Mouse (Mus musculus) midbrain, embryonic 13.5 days (tissue): Measurements from ENCODE around the gene Fbln2. TPM values are rescaled to one million over a fixed set of nuclear protein-coding genes. Genes with fewer than 3 reads are reported as not detected.
A peak's percentile ranks its signal among the peaks of the same experiment; 100 is the strongest.

Experiments used
- ATAC-seq: fragments of 200-750 bp; cut with Nextera tagmentation; 2 replicates; pipeline ENCODE4 v1.8.0; 2017; ENCODE audit warnings: mild to moderate bottlenecking, moderate TSS enrichment, moderate library complexity
- H3K27ac ChIP-seq: fragments of 300-500 bp; sonication (generic); 2 replicates; pipeline ENCODE4 v1.5.1; 2015; ENCODE audit warnings: inconsistent platforms, mild to moderate bottlenecking, moderate library complexity
- H3K27me3 ChIP-seq: fragments of 300-500 bp; sonication (generic); 2 replicates; pipeline ENCODE4 v1.6.1; 2015; ENCODE audit warnings: mild to moderate bottlenecking, inconsistent platforms
- H3K36me3 ChIP-seq: fragments of 300-500 bp; sonication (generic); 2 replicates; pipeline ENCODE4 v1.6.1; 2015; ENCODE audit warnings: mild to moderate bottlenecking, inconsistent platforms
- H3K4me1 ChIP-seq: fragments of 300-500 bp; sonication (generic); replicated peaks from 2 replicates; pipeline ENCODE4 v1.6.1; 2015; ENCODE audit warnings: inconsistent platforms
- H3K4me2 ChIP-seq: fragments of 300-500 bp; sonication (generic); replicated peaks from 2 replicates; pipeline ENCODE4 v1.6.1; 2015; ENCODE audit warnings: moderate library complexity, mild to moderate bottlenecking, inconsistent platforms
- H3K4me3 ChIP-seq: fragments of 300-500 bp; sonication (generic); replicated peaks from 2 replicates; pipeline ENCODE4 v1.5.1; 2015; ENCODE audit warnings: mild to moderate bottlenecking, inconsistent platforms
- H3K9ac ChIP-seq: fragments of 300-500 bp; sonication (generic); replicated peaks from 2 replicates; pipeline ENCODE4 v1.6.1; 2015; ENCODE audit warnings: mild to moderate bottlenecking, inconsistent platforms
- H3K9me3 ChIP-seq: fragments of 300-500 bp; sonication (generic); 2 replicates; pipeline ENCODE4 v1.6.1; 2016; ENCODE audit warnings: mild to moderate bottlenecking, inconsistent platforms
- WGBS: fragments of 180-500 bp; shearing (Covaris S2); methylation state at CpG from one replicate; pipeline ENCODE4 v1.1.7; 2015; 5-methylcytosine and 5-hydroxymethylcytosine counted together
- polyA plus RNA-seq: library from polyadenylated mRNA; unstranded; fragments of >200 nt; fragmentation: Nextera tagmentation; extraction: Ambion mirVana; gene quantifications from 2 replicates; pipeline ENCODE4 v1.2.1, GENCODE M21; 2015

The Fbln2 gene
- polyA plus RNA-seq, 1 experiment from 2014 or later: 11.1 TPM

DNA sequence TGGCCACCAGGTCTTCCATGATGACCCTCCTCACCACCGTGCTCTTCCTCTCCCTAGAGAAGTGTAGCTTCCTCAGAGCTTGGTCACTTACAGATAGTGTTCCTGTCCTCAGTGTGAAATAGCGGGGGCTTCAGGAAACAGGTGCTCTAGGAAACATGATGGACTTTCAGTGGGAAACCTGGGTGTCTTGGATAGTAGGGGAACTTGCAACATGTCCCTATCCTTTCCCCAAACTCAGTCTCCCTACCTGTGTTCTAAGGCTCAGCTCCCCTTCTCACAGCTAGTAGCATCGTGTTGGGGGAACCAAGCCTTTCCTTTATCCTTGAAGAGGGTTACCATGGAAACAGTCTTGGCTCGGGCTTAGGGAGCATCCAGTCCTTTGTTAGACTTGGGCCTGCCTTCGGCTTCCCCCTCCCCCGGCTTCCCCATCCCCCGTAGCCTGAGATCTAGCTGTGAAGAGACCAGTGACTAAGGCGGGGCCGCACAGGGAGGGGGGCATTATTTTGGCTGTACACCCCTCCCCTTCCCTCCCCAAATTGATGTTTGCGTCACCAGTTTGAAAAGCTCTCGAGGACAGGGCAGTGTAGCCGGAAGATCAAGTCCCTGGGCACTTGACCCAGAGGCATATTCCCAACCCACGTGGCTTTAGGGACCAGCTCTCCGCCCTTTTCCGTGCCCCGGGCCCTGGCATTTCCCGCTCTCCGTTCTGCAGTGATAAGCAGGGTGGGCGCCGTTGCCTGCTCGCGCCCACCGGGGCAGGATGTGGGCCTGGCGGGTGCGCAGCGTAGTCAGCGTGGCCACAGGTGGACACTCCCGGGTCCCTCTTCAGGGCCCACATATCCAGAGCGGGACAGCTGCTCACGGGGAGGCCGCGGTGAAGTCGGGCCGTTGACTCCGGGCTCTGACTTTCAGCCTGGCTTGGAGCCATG, 72.5 kb downstream of the Fbln2 start:
- peak overlapping the region; percentile 75 for H3K4me2 ChIP-seq
- peak overlapping the region; percentile 68 for H3K9ac ChIP-seq
- peaks cover 45% of the 10 kb centered on the region for H3K27me3 ChIP-seq
- peak overlapping the region; percentile 86 for H3K27ac ChIP-seq
- peak overlapping the region; percentile 34 for H3K4me3 ChIP-seq
- 2% methylated on average over 35 of the region's 35 CpGs for WGBS
- peaks cover 46% of the 10 kb centered on the region for H3K4me1 ChIP-seq
- H3K9me3 ChIP-seq: no peaks in the 10 kb centered on the region
- H3K36me3 ChIP-seq: no peaks in the 10 kb centered on the region
- peak; percentile 75 for ATAC-seq

DNA sequence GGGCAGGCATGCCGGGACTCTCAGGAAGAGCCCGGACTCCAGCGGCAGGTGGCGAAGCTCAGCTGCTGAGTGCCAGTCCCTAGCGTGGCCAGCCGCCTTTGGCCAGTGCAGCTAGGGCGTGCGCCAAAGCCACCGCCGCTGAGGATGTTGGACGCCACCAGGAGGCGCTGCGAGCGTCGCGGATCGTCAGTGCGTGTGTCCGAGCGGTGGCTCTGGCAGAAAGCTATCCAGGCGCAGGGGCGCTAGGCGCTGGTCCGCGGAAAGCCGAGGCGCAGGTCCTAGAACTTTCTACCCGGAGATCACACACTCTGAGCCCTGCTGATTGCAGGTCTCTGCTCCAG, 73.2 kb downstream of the Fbln2 start:
- peak; percentile 70 for ATAC-seq
- WGBS: 0% methylated on average over 28 of the region's 28 CpGs
- Histone ChIP-seq H3K9me3 (no peaks in the 10 kb centered on the region), H3K4me3 (peak overlapping the region; percentile 34), H3K27me3 (peaks cover 45% of the 10 kb centered on the region), H3K9ac (peak overlapping the region; percentile 68), H3K4me1 (peaks cover 46% of the 10 kb centered on the region), H3K36me3 (no peaks in the 10 kb centered on the region), H3K4me2 (peak overlapping the region; percentile 75), H3K27ac (peak overlapping the region; percentile 86)

- Histone ChIP-seq H3K27me3 (peaks cover 45% of the 10 kb centered on the region), H3K4me1 (peaks cover 46% of the 10 kb centered on the region), H3K4me3 (peak overlapping the region; percentile 34), H3K4me2 (peak overlapping the region; percentile 75), H3K27ac (no peak overlapping the region), H3K9ac (peak overlapping the region; percentile 68; the same call in 1 of the 2 replicates), H3K36me3 (no peaks in the 10 kb centered on the region), H3K9me3 (no peaks in the 10 kb centered on the region)
- WGBS: 28% methylated on average over 30 of the region's 30 CpGs
- no peak; the same call in 1 of the 2 replicates for ATAC-seq
These were observed 73.7 kb downstream of the Fbln2 start for GRCm38 (mm10) chr6:91285814-91286545.

- no peak overlapping the region for H3K4me3 ChIP-seq
- H3K36me3 ChIP-seq: no peaks in the 10 kb centered on the region
- H3K9me3 ChIP-seq: no peaks in the 10 kb centered on the region
- ATAC-seq: peak; percentile 35
- no peak overlapping the region for H3K27ac ChIP-seq
- peak overlapping the region; percentile 34 for H3K4me2 ChIP-seq
- peaks cover 45% of the 10 kb centered on the region for H3K27me3 ChIP-seq
- H3K9ac ChIP-seq: no peak overlapping the region; the same call in 1 of the 2 replicates
- WGBS: 3% methylated on average over 15 of the region's 15 CpGs
- peaks cover 46% of the 10 kb centered on the region for H3K4me1 ChIP-seq
These were observed 74.4 kb downstream of the Fbln2 start for GRCm38 (mm10) chr6:91286624-91287023.

- Histone ChIP-seq H3K4me1 (peaks cover 46% of the 10 kb centered on the region), H3K4me3 (no peak overlapping the region), H3K9me3 (no peaks in the 10 kb centered on the region), H3K4me2 (no peak overlapping the region), H3K36me3 (no peaks in the 10 kb centered on the region), H3K27me3 (peaks cover 42% of the 10 kb centered on the region), H3K27ac (no peak overlapping the region), H3K9ac (no peak overlapping the region)
- WGBS: 59% methylated on average over 4 of the region's 4 CpGs
- no peak for ATAC-seq
These were observed 74.9 kb downstream of the Fbln2 start for GRCm38 (mm10) chr6:91287148-91287547.

DNA sequence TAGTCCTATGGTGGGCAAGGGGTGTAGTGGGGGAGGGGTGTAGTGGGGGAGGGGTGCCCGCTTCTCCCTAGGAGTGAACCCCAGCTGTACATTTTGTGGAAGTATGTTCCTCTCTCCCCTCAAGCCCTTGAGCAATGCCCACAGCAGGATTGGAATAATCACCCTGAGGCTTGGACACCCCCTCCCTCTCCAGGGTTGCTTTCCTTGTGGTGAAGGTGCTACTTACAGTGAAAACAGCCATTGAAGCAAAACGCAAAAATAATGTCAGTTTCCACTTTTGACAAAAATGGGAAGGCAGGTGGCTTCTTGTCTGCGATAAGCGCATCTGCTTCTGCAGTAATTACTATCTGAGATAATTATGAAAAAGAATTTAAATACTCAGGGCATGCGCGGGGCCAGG, 75.4 kb downstream of the Fbln2 start:
- Histone ChIP-seq H3K27me3 (peaks cover 38% of the 10 kb centered on the region), H3K9me3 (no peaks in the 10 kb centered on the region), H3K4me3 (no peak overlapping the region), H3K4me2 (no peak overlapping the region), H3K27ac (no peak overlapping the region), H3K9ac (no peak overlapping the region), H3K4me1 (peaks cover 46% of the 10 kb centered on the region), H3K36me3 (no peaks in the 10 kb centered on the region)
- WGBS: 79% methylated on average over 6 of the region's 6 CpGs
- no peak for ATAC-seq

- no peak for ATAC-seq
- Histone ChIP-seq H3K9me3 (no peaks in the 10 kb centered on the region), H3K4me3 (no peak overlapping the region), H3K4me2 (no peak overlapping the region), H3K27me3 (peaks cover 32% of the 10 kb centered on the region), H3K9ac (no peak overlapping the region), H3K27ac (no peak overlapping the region), H3K4me1 (peaks cover 46% of the 10 kb centered on the region), H3K36me3 (no peaks in the 10 kb centered on the region)
- WGBS: 56% methylated on average over 3 of the region's 3 CpGs
These were observed 76.1 kb downstream of the Fbln2 start for GRCm38 (mm10) chr6:91288251-91288785.

DNA sequence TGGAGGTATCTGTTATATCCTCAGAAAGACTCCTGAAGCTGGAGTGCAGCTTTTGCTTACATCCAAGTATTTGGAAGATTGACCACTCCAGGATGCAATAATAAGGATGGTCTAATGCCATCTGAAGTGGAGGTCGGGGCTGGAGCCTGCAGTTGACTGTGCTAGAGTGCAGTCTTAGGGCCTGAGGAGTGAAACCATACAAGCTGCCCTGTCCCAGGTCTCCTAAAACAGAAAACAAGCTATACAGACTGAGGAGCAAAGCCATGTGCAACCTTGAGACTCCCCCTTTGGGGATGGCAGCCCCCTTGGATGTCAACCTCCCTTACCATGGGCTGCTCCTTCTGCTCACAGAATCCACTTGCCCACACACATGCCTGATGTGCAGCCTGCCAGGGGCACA, 76.7 kb downstream of the Fbln2 start:
- Histone ChIP-seq H3K4me3 (no peak overlapping the region), H3K27ac (no peak overlapping the region), H3K4me2 (no peak overlapping the region), H3K4me1 (peaks cover 45% of the 10 kb centered on the region), H3K27me3 (peaks cover 28% of the 10 kb centered on the region), H3K9ac (no peak overlapping the region), H3K9me3 (no peaks in the 10 kb centered on the region), H3K36me3 (no peaks in the 10 kb centered on the region)
- no peak for ATAC-seq
- 86% methylated on average over 1 of the region's 1 CpGs for WGBS

DNA sequence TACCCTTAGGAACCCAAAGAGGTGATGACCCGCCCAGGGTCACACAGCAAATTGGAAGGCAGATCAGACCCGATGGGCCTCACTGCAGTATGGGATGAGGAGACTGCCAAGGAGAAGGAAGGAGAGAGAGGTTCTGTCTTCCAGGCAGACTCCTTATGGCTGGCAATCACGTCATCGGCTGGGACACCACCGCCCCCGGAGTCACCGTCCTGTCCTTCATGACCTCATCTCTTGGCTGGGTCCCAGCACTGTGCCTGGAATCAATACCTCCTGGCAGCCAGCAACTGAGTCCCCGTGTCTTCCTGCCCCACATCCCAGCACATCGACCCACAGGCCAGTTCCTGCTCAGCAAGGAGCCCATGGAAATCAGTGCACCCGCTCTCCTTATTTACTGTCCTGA, 78.7 kb downstream of the Fbln2 start:
- WGBS: 84% methylated on average over 10 of the region's 10 CpGs
- Histone ChIP-seq H3K4me1 (peaks cover 25% of the 10 kb centered on the region), H3K27ac (no peak overlapping the region), H3K36me3 (no peaks in the 10 kb centered on the region), H3K9ac (no peak overlapping the region), H3K4me2 (no peak overlapping the region), H3K27me3 (peaks cover 25% of the 10 kb centered on the region), H3K4me3 (no peak overlapping the region), H3K9me3 (no peaks in the 10 kb centered on the region)
- ATAC-seq: no peak

- H3K27ac ChIP-seq: no peak overlapping the region
- H3K9me3 ChIP-seq: no peaks in the 10 kb centered on the region
- WGBS: 79% methylated on average over 4 of the region's 4 CpGs
- no peak overlapping the region for H3K4me3 ChIP-seq
- no peak overlapping the region for H3K9ac ChIP-seq
- H3K36me3 ChIP-seq: no peaks in the 10 kb centered on the region
- no peak overlapping the region for H3K4me2 ChIP-seq
- ATAC-seq: no peak
- H3K4me1 ChIP-seq: peaks cover 18% of the 10 kb centered on the region
- H3K27me3 ChIP-seq: no peaks in the 10 kb centered on the region; the same call in 1 of the 2 replicates
These were observed 83.2 kb downstream of the Fbln2 start for GRCm38 (mm10) chr6:91295431-91295830.

GRCm38 (mm10) chr6:91298828-91299227, 86.6 kb downstream of the Fbln2 start:
- no peaks in the 10 kb centered on the region for H3K36me3 ChIP-seq
- no peak for ATAC-seq
- WGBS: 46% methylated on average over 6 of the region's 6 CpGs

GRCm38 (mm10) chr6:91300079-91300478, 87.8 kb downstream of the Fbln2 start:
- no peak overlapping the region for H3K4me3 ChIP-seq
- 41% methylated on average over 3 of the region's 3 CpGs for WGBS
- peaks cover 43% of the 10 kb centered on the region for H3K4me1 ChIP-seq
- H3K27me3 ChIP-seq: no peaks in the 10 kb centered on the region
- no peaks in the 10 kb centered on the region for H3K36me3 ChIP-seq
- no peaks in the 10 kb centered on the region for H3K9me3 ChIP-seq
- H3K27ac ChIP-seq: peak overlapping the region; percentile 92
- no peak overlapping the region for H3K4me2 ChIP-seq
- ATAC-seq: no peak
- H3K9ac ChIP-seq: no peak overlapping the region

More at GRCm38 (mm10) chr6:91298828-91299227, 86.6 kb downstream of the Fbln2 start:
- H3K4me3 ChIP-seq: no peak overlapping the region
- H3K27me3 ChIP-seq: no peaks in the 10 kb centered on the region
- peaks cover 43% of the 10 kb centered on the region for H3K4me1 ChIP-seq
- H3K9me3 ChIP-seq: no peaks in the 10 kb centered on the region
- H3K9ac ChIP-seq: 0 out of 2 replicates have a peak overlapping the region, but pooled peaks have one; percentile 32
- no peak overlapping the region for H3K27ac ChIP-seq
- no peak overlapping the region for H3K4me2 ChIP-seq
